Mouse (Mus musculus): ENCODE measurements around the gene Tjp2.

GRCm38 (mm10) chr19:24219011-24219410 is 5.8 kb downstream of the Tjp2 start:
- no peak for TF ChIP-seq GATA1 (IDR thresholded peaks at IDR 0.05; ENCODE audit: low read length)
- TF ChIP-seq TAL1 (IDR thresholded peaks at IDR 0.05; ENCODE audit: low read length): no peak
